Mouse (Mus musculus) stomach, embryonic 16.5 days (tissue): ENCODE measurements around the gene Pdzrn3. TPM values are rescaled to one million over a fixed set of nuclear protein-coding genes. Genes with fewer than 3 reads are reported as not detected.

Source experiments
- ATAC-seq: fragments of 200-750 bp; cut with Nextera tagmentation; 2 replicates; pipeline ENCODE4 v1.8.0; 2017; ENCODE audit warnings: moderate number of reproducible peaks, moderate TSS enrichment; ENCODE audit not compliant: insufficient read depth, low FRiP score
- H3K27ac ChIP-seq: fragments of 300-500 bp; sonication (generic); 2 replicates; pipeline ENCODE4 v1.5.1; 2014; ENCODE audit warnings: low read length
- H3K27me3 ChIP-seq: fragments of 300-500 bp; sonication (generic); 2 replicates; pipeline ENCODE4 v1.6.1; 2014; ENCODE audit warnings: low read length, control low read depth, mixed read lengths; ENCODE audit not compliant: control insufficient read depth, insufficient read depth
- H3K36me3 ChIP-seq: fragments of 300-500 bp; sonication (generic); 2 replicates; pipeline ENCODE4 v1.6.1; 2014; ENCODE audit warnings: low read length; ENCODE audit not compliant: control insufficient read depth, insufficient read depth
- H3K4me1 ChIP-seq: fragments of 300-500 bp; sonication (generic); 2 replicates; pipeline ENCODE4 v1.6.1; 2014; ENCODE audit warnings: low read length, control low read depth, mixed read lengths; ENCODE audit not compliant: control insufficient read depth, insufficient read depth
- H3K4me2 ChIP-seq: fragments of 300-500 bp; sonication (generic); 2 replicates; pipeline ENCODE4 v1.6.1; 2014; ENCODE audit warnings: low read depth, low read length, mixed read lengths
- H3K4me3 ChIP-seq: fragments of 300-500 bp; sonication (generic); replicated peaks from 2 replicates; pipeline ENCODE4 v1.5.1; 2014; ENCODE audit warnings: mild to moderate bottlenecking, low read length
- H3K9ac ChIP-seq: fragments of 300-500 bp; sonication (generic); 2 replicates; pipeline ENCODE4 v1.6.1; 2014; ENCODE audit warnings: low read length
- H3K9me3 ChIP-seq: fragments of 300-500 bp; sonication (generic); replicated peaks from 2 replicates; pipeline ENCODE4 v1.6.1; 2016; ENCODE audit warnings: low read length, control low read depth; ENCODE audit not compliant: control insufficient read depth
- WGBS: fragments of 180-500 bp; shearing (Covaris S2); extraction: QIAGEN DNeasy Blood & Tissue Kit; methylation state at CpG from one replicate; pipeline ENCODE4 v1.1.7; 2014; 5-methylcytosine and 5-hydroxymethylcytosine counted together
- polyA plus RNA-seq: library from polyadenylated mRNA; unstranded; fragments of >200 nt; fragmentation: Nextera tagmentation; extraction: Ambion mirVana; gene quantifications from 2 replicates; pipeline ENCODE4 v1.2.1, GENCODE M21; 2015

The Pdzrn3 gene
- polyA plus RNA-seq, result 8.3 and 9.1 TPM in 2 replicates

- H3K4me1 ChIP-seq, result peaks cover 31% of the 10 kb centered on the region
- under 1% methylated on average over 110 of the region's 111 CpGs for WGBS
Measured at GRCm38 (mm10) chr6:101377167-101377934, at the start of gene Pdzrn3. TSS of gene Pdzrn3 (minus strand) at chr6:101377897.

DNA sequence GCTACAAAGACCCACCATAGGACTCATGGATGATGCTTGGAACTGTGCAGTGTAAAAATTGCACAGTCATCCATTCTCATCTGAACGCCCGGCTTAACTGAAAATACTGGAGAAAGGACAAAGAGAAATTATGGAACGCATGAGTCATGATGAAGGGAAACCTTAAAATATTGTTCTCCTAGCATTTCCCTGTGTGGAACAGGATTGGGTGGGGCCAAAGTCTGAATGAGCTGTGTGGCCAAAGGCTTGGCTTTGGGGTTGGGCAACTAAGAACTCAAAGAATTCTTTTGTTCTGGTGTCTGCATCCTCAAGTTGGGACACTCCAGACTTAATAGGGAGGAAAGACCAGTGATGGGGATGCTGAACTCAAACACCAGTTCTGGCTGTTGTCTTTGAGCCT lies 49.6 kb upstream of the Pdzrn3 start:
- no peaks in the 10 kb centered on the region for H3K36me3 ChIP-seq
- no peak overlapping the region for H3K9ac ChIP-seq
- no peak overlapping the region for H3K4me3 ChIP-seq
- H3K4me2 ChIP-seq, result no peak overlapping the region
- no peaks in the 10 kb centered on the region for H3K9me3 ChIP-seq
- ATAC-seq, result no peak
- no peak overlapping the region for H3K27ac ChIP-seq
- no peaks in the 10 kb centered on the region for H3K4me1 ChIP-seq
- WGBS, result 71% methylated on average over 3 of the region's 3 CpGs
- H3K27me3 ChIP-seq, result no peaks in the 10 kb centered on the region

More at GRCm38 (mm10) chr6:101377167-101377934, at the start of gene Pdzrn3:
- H3K4me2 ChIP-seq, result peak within 1 kb of the TSS; percentile 91
- ATAC-seq, result peak; percentile 39
- H3K27me3 ChIP-seq, result no peaks in the 10 kb centered on the region
- no peaks in the 10 kb centered on the region for H3K9me3 ChIP-seq
- peak within 1 kb of the TSS; percentile 61 for H3K4me3 ChIP-seq
- H3K27ac ChIP-seq, result peak within 1 kb of the TSS; percentile 91
- no peaks in the 10 kb centered on the region for H3K36me3 ChIP-seq
- H3K9ac ChIP-seq, result peak within 1 kb of the TSS; percentile 87

DNA sequence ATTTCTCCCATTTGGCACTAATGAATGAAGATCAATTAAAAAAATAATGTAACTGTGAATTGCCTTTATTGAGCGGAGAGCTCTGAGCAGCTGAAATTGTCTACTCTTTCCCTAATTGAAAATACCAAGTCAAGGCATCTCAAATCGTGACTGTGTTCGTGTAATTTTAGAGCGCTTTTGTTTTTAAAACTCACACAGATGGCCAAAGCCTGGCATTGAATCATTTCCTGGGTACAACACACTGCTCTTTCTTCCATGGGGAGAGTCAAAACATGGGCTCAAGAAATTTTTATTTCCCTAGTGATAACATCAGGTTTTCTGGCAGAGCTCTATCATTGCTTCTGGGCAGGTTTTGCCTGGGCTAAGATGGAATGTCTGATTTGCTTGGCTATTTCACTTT lies 48.6 kb upstream of the Pdzrn3 start:
- no peak overlapping the region for H3K4me2 ChIP-seq
- no peaks in the 10 kb centered on the region for H3K36me3 ChIP-seq
- no peak for ATAC-seq
- H3K9me3 ChIP-seq, result no peaks in the 10 kb centered on the region
- H3K27ac ChIP-seq, result no peak overlapping the region
- H3K4me3 ChIP-seq, result no peak overlapping the region
- H3K27me3 ChIP-seq, result no peaks in the 10 kb centered on the region
- no peaks in the 10 kb centered on the region for H3K4me1 ChIP-seq
- no peak overlapping the region for H3K9ac ChIP-seq
- WGBS, result 85% methylated on average over 4 of the region's 4 CpGs

DNA sequence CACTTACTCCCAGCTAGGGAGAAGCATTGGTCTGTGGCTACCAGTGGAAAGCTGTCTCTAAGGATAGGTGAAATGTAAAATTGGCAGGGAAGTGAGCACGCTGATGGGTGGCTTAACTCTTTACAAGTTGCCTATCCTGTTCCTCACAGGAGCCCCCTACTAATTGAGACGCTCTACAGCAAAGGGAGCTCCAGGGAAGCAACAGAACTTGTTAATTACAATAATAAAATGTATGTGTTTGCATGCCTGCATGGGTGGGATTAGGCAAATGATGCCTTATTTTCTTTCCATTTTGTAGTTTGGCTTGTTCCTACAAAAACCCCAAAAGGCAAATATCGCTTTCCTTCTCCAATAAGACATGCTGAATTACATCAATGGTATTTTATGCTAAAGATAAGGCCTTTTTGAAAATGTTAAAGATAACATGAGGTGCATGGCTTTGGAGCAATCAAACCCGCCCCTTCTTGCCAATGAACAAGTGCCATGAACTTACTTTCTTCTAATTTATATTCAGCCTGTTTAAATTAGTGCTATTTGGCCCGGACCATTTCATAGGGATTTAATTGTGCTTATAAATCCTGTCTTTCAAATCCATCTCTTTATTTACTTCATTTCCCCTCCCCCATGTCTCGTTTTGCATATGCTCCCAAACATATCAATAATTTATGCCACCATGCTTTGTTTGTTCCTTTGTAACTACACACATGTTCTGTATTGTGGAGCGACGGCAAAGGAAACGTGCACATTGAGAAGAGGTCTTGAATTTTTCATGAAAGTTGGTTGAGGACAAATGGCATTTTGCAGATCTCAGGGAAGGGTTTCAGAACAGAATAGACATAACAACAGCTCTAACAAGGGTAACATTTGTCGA lies 44.6 kb upstream of the Pdzrn3 start:
- Histone ChIP-seq H3K27ac (no peak overlapping the region), H3K9me3 (no peaks in the 10 kb centered on the region), H3K9ac (no peak overlapping the region), H3K4me1 (no peaks in the 10 kb centered on the region), H3K4me3 (no peak overlapping the region), H3K4me2 (no peak overlapping the region), H3K27me3 (no peaks in the 10 kb centered on the region), H3K36me3 (no peaks in the 10 kb centered on the region)
- no peak for ATAC-seq
- 80% methylated on average over 10 of the region's 10 CpGs for WGBS

DNA sequence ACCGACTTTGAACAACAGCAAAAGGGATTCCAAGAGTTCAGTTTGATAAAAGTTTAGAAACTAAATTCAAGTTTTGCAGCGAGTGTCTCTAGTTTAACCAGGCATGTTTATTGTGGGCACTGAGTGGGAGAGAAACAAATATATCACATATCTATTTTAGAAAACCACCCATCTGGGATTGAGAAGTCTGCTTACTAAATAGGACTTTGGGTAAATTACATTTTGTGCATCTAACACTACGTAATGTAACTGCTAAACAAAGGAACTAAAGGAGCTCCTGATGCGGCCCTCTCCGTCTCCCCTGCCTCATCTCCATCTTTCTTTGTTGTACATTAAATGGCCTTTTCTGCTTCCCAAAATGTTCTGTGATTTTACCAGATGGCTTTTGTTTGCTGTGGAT lies 40.5 kb upstream of the Pdzrn3 start:
- H3K36me3 ChIP-seq, result no peaks in the 10 kb centered on the region
- no peaks in the 10 kb centered on the region for H3K9me3 ChIP-seq
- no peak overlapping the region for H3K27ac ChIP-seq
- no peaks in the 10 kb centered on the region for H3K4me1 ChIP-seq
- H3K4me3 ChIP-seq, result no peak overlapping the region
- ATAC-seq, result no peak
- H3K27me3 ChIP-seq, result no peaks in the 10 kb centered on the region
- WGBS, result 91% methylated on average over 5 of the region's 5 CpGs
- H3K4me2 ChIP-seq, result no peak overlapping the region
- H3K9ac ChIP-seq, result no peak overlapping the region

GRCm38 (mm10) chr6:101411701-101412100 lies 34.0 kb upstream of the Pdzrn3 start:
- Histone ChIP-seq H3K9ac (no peak overlapping the region), H3K27me3 (no peaks in the 10 kb centered on the region), H3K9me3 (no peaks in the 10 kb centered on the region), H3K4me3 (no peak overlapping the region), H3K36me3 (no peaks in the 10 kb centered on the region), H3K4me2 (no peak overlapping the region), H3K4me1 (no peaks in the 10 kb centered on the region), H3K27ac (no peak overlapping the region)
- no peak for ATAC-seq
- 69% methylated on average over 1 of the region's 1 CpGs for WGBS

DNA sequence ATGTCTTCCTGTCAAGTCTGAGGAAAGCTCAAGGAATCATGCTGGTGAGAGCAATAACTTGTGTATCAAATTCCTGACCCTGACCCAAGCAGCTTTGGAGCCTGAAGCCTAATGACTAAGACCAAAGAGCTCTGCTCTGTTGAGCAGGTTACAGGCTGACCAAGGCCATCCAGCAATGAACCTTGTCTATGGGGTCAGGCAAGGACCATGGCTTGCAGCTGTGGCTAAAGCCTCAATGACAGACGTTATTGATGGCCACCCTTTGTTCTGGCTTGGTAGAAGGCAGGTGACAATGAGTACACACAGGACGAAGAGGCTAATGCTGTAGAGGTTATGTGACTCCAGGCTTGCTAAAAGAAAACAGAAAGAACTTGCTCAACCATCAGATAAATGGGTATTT lies 33.4 kb upstream of the Pdzrn3 start:
- Histone ChIP-seq H3K9ac (no peak overlapping the region), H3K27me3 (no peaks in the 10 kb centered on the region), H3K27ac (no peak overlapping the region), H3K4me3 (no peak overlapping the region), H3K9me3 (no peaks in the 10 kb centered on the region), H3K4me2 (no peak overlapping the region), H3K4me1 (no peaks in the 10 kb centered on the region), H3K36me3 (no peaks in the 10 kb centered on the region)
- 42% methylated on average over 2 of the region's 2 CpGs for WGBS
- no peak for ATAC-seq

DNA sequence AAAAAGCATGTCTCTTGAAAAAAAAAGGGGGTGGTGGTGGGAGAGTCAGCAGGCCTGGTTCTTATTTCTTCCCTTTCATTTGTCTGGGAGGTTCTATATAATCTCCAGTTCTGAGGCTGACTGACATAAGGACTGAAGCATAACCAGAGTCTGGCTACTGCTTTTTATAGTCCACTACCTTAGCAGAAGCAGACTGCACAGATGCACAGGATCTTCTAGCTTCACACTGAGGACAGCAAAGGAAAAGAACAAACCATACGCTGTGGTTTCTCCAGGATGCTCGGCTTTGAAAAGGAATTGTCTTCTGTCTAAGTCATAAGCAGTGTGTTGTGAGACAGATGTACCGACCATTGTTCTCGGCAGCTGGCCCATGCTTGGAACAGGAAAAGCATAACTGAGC lies 19.0 kb upstream of the Pdzrn3 start:
- no peaks in the 10 kb centered on the region for H3K27me3 ChIP-seq
- WGBS, result 71% methylated on average over 4 of the region's 4 CpGs
- no peak overlapping the region for H3K27ac ChIP-seq
- no peak overlapping the region for H3K4me2 ChIP-seq
- no peak overlapping the region for H3K4me3 ChIP-seq
- no peaks in the 10 kb centered on the region for H3K36me3 ChIP-seq
- no peaks in the 10 kb centered on the region for H3K4me1 ChIP-seq
- H3K9me3 ChIP-seq, result no peaks in the 10 kb centered on the region
- ATAC-seq, result no peak
- no peak overlapping the region for H3K9ac ChIP-seq

DNA sequence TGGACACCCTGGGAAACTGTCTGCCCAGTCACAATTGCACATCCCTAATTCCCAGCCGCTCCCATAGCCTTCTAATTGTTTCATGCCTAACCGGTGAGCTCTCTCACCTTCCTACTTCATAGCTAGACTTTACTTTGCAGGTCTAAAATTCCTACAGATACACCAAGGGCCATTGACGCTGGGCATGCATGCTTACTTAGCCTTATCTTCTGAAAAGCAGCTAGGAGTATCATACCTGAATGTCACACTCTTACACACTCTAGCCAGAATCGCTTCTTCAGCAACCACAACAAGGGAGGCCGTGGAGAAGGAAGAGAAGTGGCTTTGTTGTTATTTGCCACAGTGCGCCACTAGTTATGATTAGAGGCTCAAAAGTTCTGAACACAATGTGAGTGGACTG lies 18.2 kb upstream of the Pdzrn3 start:
- no peak overlapping the region for H3K9ac ChIP-seq
- WGBS, result 87% methylated on average over 6 of the region's 6 CpGs
- H3K9me3 ChIP-seq, result no peaks in the 10 kb centered on the region
- no peaks in the 10 kb centered on the region for H3K4me1 ChIP-seq
- H3K4me3 ChIP-seq, result no peak overlapping the region
- no peak overlapping the region for H3K4me2 ChIP-seq
- ATAC-seq, result no peak
- no peaks in the 10 kb centered on the region for H3K27me3 ChIP-seq
- H3K36me3 ChIP-seq, result no peaks in the 10 kb centered on the region
- H3K27ac ChIP-seq, result no peak overlapping the region
